Mouse (Mus musculus) heart, embryonic 14.5 days (tissue): ENCODE results near the gene Gm12216. TPM values are rescaled to one million over a fixed set of nuclear protein-coding genes. Genes with fewer than 3 reads are reported as not detected.
"Not testable (repeated sequence)": the region's sequence is repeated elsewhere in the genome, so short reads cannot be mapped to it uniquely, and the experiment has no call there.

Source experiments
- ATAC-seq: fragments of 200-750 bp; cut with Nextera tagmentation; 2 replicates; pipeline ENCODE4 v1.8.0; 2017; ENCODE audit warnings: low read depth, moderate TSS enrichment; ENCODE audit not compliant: insufficient number of reproducible peaks, insufficient read depth, low FRiP score
- H3K27ac ChIP-seq, 2 experiments: fragments of 200-500 bp in 1 of 2; fragments of 300-500 bp in 1 of 2; sonication (generic) in 1 of 2; replicated peaks in 1 of 2; 2 replicates each; pipeline ENCODE4 v1.5.1; 2012 to 2014; ENCODE audit warnings: low read depth in 2 of 2, low read length in 2 of 2, control low read depth in 1 of 2, mild to moderate bottlenecking in 1 of 2, mixed read lengths in 1 of 2; ENCODE audit not compliant: control insufficient read depth in 1 of 2, insufficient read depth in 1 of 2
- H3K27me3 ChIP-seq: fragments of 300-500 bp; sonication (generic); 2 replicates; pipeline ENCODE4 v1.6.1; 2014; ENCODE audit warnings: mild to moderate bottlenecking, low read length, control low read depth; ENCODE audit not compliant: control insufficient read depth, insufficient read depth
- H3K36me3 ChIP-seq: fragments of 300-500 bp; sonication (generic); 2 replicates; pipeline ENCODE4 v1.6.1; 2014; ENCODE audit warnings: mild to moderate bottlenecking, control low read depth, low read length, mixed read lengths; ENCODE audit not compliant: control insufficient read depth, insufficient read depth
- H3K4me1 ChIP-seq, 2 experiments: fragments of 200-500 bp in 1 of 2; fragments of 300-500 bp in 1 of 2; sonication (generic) in 1 of 2; 2 replicates each; pipeline ENCODE4 v1.6.1; 2012 to 2014; ENCODE audit warnings: low read length in 2 of 2, control low read depth in 1 of 2, mixed read lengths in 1 of 2; ENCODE audit not compliant: control insufficient read depth in 2 of 2, insufficient read depth in 2 of 2
- H3K4me2 ChIP-seq: fragments of 300-500 bp; sonication (generic); 2 replicates; pipeline ENCODE4 v1.6.1; 2014; ENCODE audit warnings: mild to moderate bottlenecking, low read length
- H3K4me3 ChIP-seq, 2 experiments: fragments of 200-500 bp in 1 of 2; fragments of 300-500 bp in 1 of 2; sonication (generic) in 1 of 2; 2 replicates each; pipeline ENCODE4 v1.5.1; 2012 to 2014; ENCODE audit warnings: low read length in 2 of 2, mild to moderate bottlenecking in 2 of 2, control low read depth in 1 of 2, low read depth in 1 of 2, moderate library complexity in 1 of 2; ENCODE audit not compliant: control insufficient read depth in 1 of 2, insufficient read depth in 1 of 2
- H3K9ac ChIP-seq: fragments of 300-500 bp; sonication (generic); 2 replicates; pipeline ENCODE4 v1.6.1; 2014; ENCODE audit warnings: mild to moderate bottlenecking, low read length
- H3K9me3 ChIP-seq: fragments of 300-500 bp; sonication (generic); 2 replicates; pipeline ENCODE4 v1.6.1; 2016; ENCODE audit warnings: low read length, control low read depth; ENCODE audit not compliant: control insufficient read depth
- WGBS: fragments of 180-500 bp; shearing (Covaris S2); extraction: QIAGEN DNeasy Blood & Tissue Kit; methylation state at CpG from one replicate; pipeline ENCODE4 v1.1.7; 2014; 5-methylcytosine and 5-hydroxymethylcytosine counted together
- polyA plus RNA-seq: library from polyadenylated mRNA; unstranded; fragments of >200 nt; fragmentation: Nextera tagmentation; extraction: Ambion mirVana; gene quantifications from 2 replicates; pipeline ENCODE4 v1.2.1, GENCODE M21; 2014

Gene Gm12216
- polyA plus RNA-seq, 1 experiment from 2014 or later, result 0.30 TPM

DNA sequence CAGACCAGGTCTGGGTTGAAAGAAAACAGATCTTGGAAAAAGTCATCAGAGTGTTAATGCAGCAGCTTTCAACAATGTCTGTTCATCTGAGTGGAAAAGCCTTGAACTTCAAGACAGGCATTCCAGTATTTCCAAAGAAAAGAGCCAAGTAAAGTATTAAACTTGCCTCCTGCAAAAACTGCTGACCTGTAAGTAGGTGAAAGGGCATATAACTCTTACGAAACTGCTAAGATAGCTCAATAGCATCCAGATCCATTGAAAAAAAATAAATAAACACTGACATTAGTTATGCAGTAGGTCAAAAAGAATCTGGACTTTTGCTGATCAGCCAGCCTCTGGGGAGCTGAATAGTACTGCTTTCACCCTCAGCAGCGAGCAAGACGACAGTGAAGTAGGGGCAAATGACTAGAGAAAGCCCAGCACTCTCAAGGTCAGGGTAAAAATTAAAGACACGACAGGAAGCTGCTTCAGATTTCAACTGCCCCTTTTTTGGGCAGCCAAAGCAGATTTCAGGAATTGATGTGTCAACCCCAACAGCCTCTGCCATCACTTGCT lies 30.1 kb upstream of the Gm12216 start:
- H3K4me1 ChIP-seq, result peaks cover 11 to 21% of the 10 kb centered on the region in 2 experiments
- no peak overlapping the region for H3K9ac ChIP-seq
- peak overlapping the region; percentile 2; the same call in 1 of the 2 replicates for H3K4me2 ChIP-seq
- WGBS, result 35% methylated on average over 4 of the region's 4 CpGs
- H3K27me3 ChIP-seq, result no peaks in the 10 kb centered on the region
- no peak overlapping the region for H3K4me3 ChIP-seq
- no peaks in the 10 kb centered on the region for H3K36me3 ChIP-seq
- ATAC-seq, result no peak
- no peaks in the 10 kb centered on the region for H3K9me3 ChIP-seq
- peak overlapping the region; percentile 30 to 37; a peak in 2 of 4 replicates for H3K27ac ChIP-seq

DNA sequence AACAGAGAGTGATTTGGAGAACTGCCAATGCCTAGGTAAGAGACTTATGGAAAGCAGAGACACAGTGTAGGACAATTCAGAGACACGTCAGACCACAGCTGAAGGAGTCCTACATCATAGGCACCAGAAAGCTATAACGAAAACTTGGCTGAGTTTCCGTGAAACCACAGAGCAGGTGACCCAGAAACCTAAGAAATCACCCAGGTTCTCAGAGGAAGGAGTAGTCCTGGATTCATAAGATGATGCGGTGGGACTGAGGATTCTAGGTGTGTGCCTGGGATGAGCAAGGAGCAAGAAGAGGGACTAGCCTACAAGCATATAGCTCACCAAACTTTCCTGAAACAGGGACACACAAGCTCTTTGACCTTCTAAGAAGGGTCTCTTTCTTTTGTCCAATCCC lies 29.2 kb upstream of the Gm12216 start:
- H3K9me3 ChIP-seq, result no peaks in the 10 kb centered on the region
- no peak overlapping the region for H3K4me2 ChIP-seq
- no peak overlapping the region for H3K27ac ChIP-seq
- H3K36me3 ChIP-seq, result peaks cover 2% of the 10 kb centered on the region; the same call in 1 of the 2 replicates
- H3K4me1 ChIP-seq, result peaks cover 11 to 21% of the 10 kb centered on the region in 2 experiments
- no peak overlapping the region for H3K4me3 ChIP-seq
- H3K9ac ChIP-seq, result peak overlapping the region; percentile 25; the same call in 1 of the 2 replicates
- H3K27me3 ChIP-seq, result no peaks in the 10 kb centered on the region
- no peak for ATAC-seq
- WGBS, result 71% methylated on average over 4 of the region's 4 CpGs

DNA sequence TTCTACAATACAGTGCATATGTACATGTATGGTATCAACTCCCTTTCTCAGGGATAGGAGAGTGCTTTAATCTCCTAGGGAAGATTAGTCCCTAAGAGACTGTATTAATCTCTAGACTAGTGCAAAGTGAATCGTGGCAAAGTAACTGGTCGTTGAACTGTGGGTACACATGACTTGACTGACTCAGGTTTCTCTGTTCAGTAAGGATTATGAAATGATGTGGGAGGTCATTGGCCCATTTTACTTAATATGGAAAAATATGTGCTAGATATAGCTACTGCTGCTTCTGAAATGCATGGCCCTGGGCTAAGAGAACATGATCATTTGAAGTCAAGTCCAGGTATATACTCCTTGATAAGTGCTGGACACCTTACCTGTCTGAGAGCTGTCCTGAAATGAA lies 24.2 kb upstream of the Gm12216 start:
- no peak overlapping the region for H3K4me3 ChIP-seq
- ATAC-seq, result no peak
- no peaks in the 10 kb centered on the region for H3K27me3 ChIP-seq
- no peak overlapping the region for H3K4me2 ChIP-seq
- H3K27ac ChIP-seq, result no peak overlapping the region
- 81% methylated on average over 2 of the region's 2 CpGs for WGBS
- H3K4me1 ChIP-seq, result peaks cover 1 to 2% of the 10 kb centered on the region in 2 experiments; a peak in 3 of 4 replicates
- H3K9ac ChIP-seq, result no peak overlapping the region
- H3K36me3 ChIP-seq, result peaks cover 11% of the 10 kb centered on the region; the same call in 1 of the 2 replicates
- H3K9me3 ChIP-seq, result no peaks in the 10 kb centered on the region

DNA sequence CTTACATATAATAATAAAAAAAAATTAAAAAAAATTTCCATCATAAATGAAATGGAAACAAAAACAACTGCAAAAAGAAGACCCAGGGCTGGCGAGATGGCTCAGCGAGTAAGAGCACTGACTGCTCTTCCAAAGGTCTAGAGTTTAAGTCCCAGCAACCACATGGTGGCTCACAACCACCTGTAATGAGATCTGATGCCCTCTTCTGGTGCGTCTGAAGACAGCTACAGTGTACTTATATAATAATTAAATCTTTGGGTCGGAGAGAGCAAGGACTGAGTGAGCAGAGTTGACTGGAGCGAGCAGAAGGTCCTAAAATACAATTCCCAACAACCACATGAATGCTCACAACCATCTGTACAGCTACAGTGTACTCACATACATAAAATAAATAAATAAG lies 19.0 kb upstream of the Gm12216 start:
- H3K27ac ChIP-seq, H3K4me1 ChIP-seq, H3K4me3 ChIP-seq, H3K4me2 ChIP-seq, H3K9me3 ChIP-seq, H3K27me3 ChIP-seq, H3K36me3 ChIP-seq, H3K9ac ChIP-seq, ATAC-seq: not testable (repeated sequence)
- WGBS, result 86% methylated on average over 5 of the region's 5 CpGs

DNA sequence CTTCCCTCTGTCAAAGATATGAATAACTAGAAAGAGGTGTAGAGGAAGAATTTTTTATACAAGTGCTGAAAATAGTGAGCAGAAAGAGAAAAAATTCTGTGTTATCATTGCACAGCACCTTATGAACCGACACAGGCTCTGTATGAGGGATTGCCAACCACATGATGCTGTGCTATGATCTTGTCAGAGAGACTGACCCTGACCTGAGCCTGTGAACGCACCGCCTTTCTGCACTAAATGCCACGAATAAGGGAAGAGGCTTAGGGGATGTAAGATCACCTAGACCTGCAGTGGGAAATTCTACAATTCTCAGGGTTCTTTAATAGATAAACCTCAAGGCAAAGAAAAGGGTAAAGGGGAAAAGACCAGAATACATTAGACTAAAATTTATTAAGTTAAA lies 17.4 kb upstream of the Gm12216 start:
- no peaks in the 10 kb centered on the region for H3K4me1 ChIP-seq
- no peaks in the 10 kb centered on the region for H3K9me3 ChIP-seq
- ATAC-seq, result no peak
- no peak overlapping the region for H3K9ac ChIP-seq
- WGBS, result 81% methylated on average over 4 of the region's 4 CpGs
- H3K27ac ChIP-seq, result no peak overlapping the region
- H3K4me3 ChIP-seq, result no peak overlapping the region
- H3K36me3 ChIP-seq, result peaks cover 14% of the 10 kb centered on the region
- no peaks in the 10 kb centered on the region for H3K27me3 ChIP-seq
- H3K4me2 ChIP-seq, result no peak overlapping the region

DNA sequence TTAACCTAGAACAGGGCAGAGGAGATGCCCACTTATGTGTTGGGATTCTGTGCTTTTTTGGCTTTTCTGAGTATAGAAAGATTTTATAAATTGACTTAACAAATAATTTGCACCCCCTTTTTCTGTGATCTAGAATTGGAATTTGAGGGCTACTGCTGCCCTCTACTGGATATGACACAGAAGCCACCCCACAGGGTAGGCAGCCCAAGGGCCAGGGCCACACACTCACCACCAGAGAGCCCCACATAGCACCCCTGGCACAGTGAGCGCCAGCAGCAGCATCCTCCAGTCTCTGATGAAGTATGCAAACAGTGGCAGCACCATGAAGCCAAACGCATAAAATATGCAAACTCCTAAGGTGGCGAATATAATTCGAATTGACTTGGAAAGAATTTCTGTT lies 15.7 kb upstream of the Gm12216 start:
- no peak for ATAC-seq
- WGBS, result 77% methylated on average over 4 of the region's 4 CpGs
- H3K9ac ChIP-seq, result no peak overlapping the region

DNA sequence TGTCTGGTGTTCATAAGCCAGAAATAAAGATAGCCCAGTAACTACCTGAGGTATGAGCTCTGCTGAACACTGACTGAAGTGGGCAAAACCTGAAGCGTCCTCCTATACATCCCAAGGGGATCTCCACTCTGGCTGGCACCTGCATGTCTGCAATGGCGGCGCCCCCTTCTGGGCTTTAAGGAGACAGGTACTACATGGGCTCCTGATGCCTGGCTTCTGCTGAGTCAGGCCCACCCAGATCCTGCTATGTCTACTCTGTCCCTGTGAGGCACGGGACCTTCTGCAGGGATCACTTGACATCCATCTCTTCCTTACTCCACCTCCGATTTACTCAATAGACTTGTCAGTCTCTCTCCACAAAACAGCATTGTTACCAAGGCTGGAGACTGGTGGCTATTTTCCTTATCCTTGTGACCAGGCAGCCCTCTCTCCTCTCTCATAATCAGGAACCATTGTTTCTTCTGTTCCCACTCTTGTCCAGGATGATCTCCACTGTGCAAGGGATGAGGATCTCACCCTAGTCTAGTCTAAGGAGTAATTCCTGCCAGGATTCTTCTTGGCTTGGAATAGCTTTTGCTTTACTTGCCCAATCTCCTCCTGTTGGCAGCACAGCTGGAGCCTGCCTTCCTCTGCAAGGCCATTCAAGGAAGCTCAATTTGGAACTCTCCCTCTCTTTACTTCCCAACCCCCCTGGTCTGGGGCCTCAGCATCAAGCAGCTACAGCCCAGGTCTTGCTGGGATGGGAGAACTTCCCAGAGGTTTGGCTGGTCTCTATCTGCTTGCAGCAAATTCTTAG lies 15.1 kb upstream of the Gm12216 start:
- not testable (repeated sequence) for H3K4me2 ChIP-seq, H3K4me3 ChIP-seq, H3K27ac ChIP-seq, H3K9ac ChIP-seq, H3K27me3 ChIP-seq, H3K4me1 ChIP-seq, ATAC-seq, H3K9me3 ChIP-seq
- 50% methylated on average over 5 of the region's 5 CpGs for whole genome bisulfite sequencing
- H3K36me3 ChIP-seq, result peaks cover 14% of the 10 kb centered on the region

More for the DNA sequence above, 15.7 kb upstream of the Gm12216 start:
- Histone ChIP-seq H3K9me3 (no peaks in the 10 kb centered on the region), H3K4me1 (no peaks in the 10 kb centered on the region), H3K4me2 (no peak overlapping the region), H3K4me3 (no peak overlapping the region), H3K27ac (no peak overlapping the region), H3K27me3 (no peaks in the 10 kb centered on the region), H3K36me3 (peaks cover 14% of the 10 kb centered on the region)
